In genomic region chr2:118740341-118740740, GRCm38 (mm10) we compare ENCODE assay signal across 44 mouse cellular contexts. TPM values are rescaled to one million over a fixed set of nuclear protein-coding genes. Genes with fewer than 3 reads are reported as not detected.
"Had no signal": no experiment of that assay in that cellular context is flagged by ENCODE, and none has a peak within 500 bp of the region (broad histone marks: within the 10 kb centered on the region; RNA-seq: fewer than 3 reads in every experiment).

No protein-coding gene starts in this region.

- H3K36me3 ChIP-seq: limb, embryonic 10.5 days; limb, embryonic 12.5 days; limb, embryonic 13.5 days; limb, embryonic 15.5 days; liver, embryonic 12.5 days; liver, embryonic 13.5 days; liver, embryonic 15.5 days; lung, embryonic 15.5 days; midbrain, embryonic 10.5 days; midbrain, embryonic 12.5 days; midbrain, embryonic 13.5 days; midbrain, embryonic 15.5 days had no signal

- H3K4me2 ChIP-seq: limb, embryonic 12.5 days; limb, embryonic 13.5 days; limb, embryonic 15.5 days; liver, embryonic 11.5 days; liver, embryonic 12.5 days; liver, embryonic 13.5 days; liver, embryonic 15.5 days; lung, embryonic 14.5 days; lung, embryonic 15.5 days; midbrain, embryonic 11.5 days; midbrain, embryonic 12.5 days; midbrain, embryonic 13.5 days; midbrain, embryonic 15.5 days had no signal

- DNase-seq: left cerebral cortex, postnatal 4 days; liver; liver, embryonic 13.5 days; liver, postnatal 0 days; lung, adult 18-20 months; lung, adult 2 months; lung, embryonic 14.5 days; lung, postnatal 10 days; lung, postnatal 14 days; lung, postnatal 36 days; lung, postnatal 4 days; midbrain, embryonic 14.5 days had no signal

- ATAC-seq: liver, embryonic 12.5 days; liver, postnatal 0 days; lung, postnatal 0 days; midbrain, embryonic 13.5 days; midbrain, embryonic 15.5 days; midbrain, embryonic 16.5 days had no signal

- H3K4me3 ChIP-seq: limb, embryonic 10.5 days; limb, embryonic 12.5 days; limb, embryonic 13.5 days; limb, embryonic 15.5 days; liver, embryonic 12.5 days; liver, embryonic 13.5 days; liver, embryonic 15.5 days; lung, embryonic 15.5 days; megakaryocyte, embryonic 14.5 days; midbrain, embryonic 10.5 days; midbrain, embryonic 12.5 days; midbrain, embryonic 13.5 days; midbrain, embryonic 15.5 days; myocyte had no signal

- H3K27ac ChIP-seq: limb, embryonic 10.5 days; limb, embryonic 12.5 days; limb, embryonic 13.5 days; limb, embryonic 15.5 days; liver, embryonic 12.5 days; liver, embryonic 13.5 days; liver, embryonic 14.5 days; liver, embryonic 15.5 days; lung, embryonic 15.5 days; macrophage; midbrain, embryonic 10.5 days; midbrain, embryonic 12.5 days; midbrain, embryonic 13.5 days; midbrain, embryonic 15.5 days had no signal

- H3K9ac ChIP-seq: limb, embryonic 12.5 days; limb, embryonic 13.5 days; limb, embryonic 15.5 days; liver, embryonic 12.5 days; liver, embryonic 13.5 days; liver, embryonic 14.5 days; liver, embryonic 15.5 days; liver, postnatal 0 days; lung, embryonic 14.5 days; lung, embryonic 15.5 days; midbrain, embryonic 12.5 days; midbrain, embryonic 13.5 days; midbrain, embryonic 15.5 days had no signal

- H3K27me3 ChIP-seq: megakaryocyte, embryonic 14.5 days had no signal

- H3K9me3 ChIP-seq: limb, embryonic 10.5 days; limb, embryonic 12.5 days; limb, embryonic 13.5 days; limb, embryonic 15.5 days; liver, embryonic 12.5 days; liver, embryonic 13.5 days; liver, embryonic 15.5 days; lung, embryonic 15.5 days; megakaryocyte, embryonic 14.5 days; midbrain, embryonic 10.5 days; midbrain, embryonic 12.5 days; midbrain, embryonic 13.5 days; midbrain, embryonic 15.5 days had no signal

RNA-seq across cellular contexts. Expression of gene Plcb2, which starts 12.1 kb away (rescaled TPM):
- polyA plus RNA-seq: myocyte had no signal

RNA-seq across cellular contexts. Expression of gene Phgr1, which starts 32.2 kb away (rescaled TPM):
- total RNA-seq: left cerebral cortex, postnatal 10 days; left cerebral cortex, postnatal 14 days; left cerebral cortex, postnatal 25 days; left cerebral cortex, postnatal 36 days; left cerebral cortex, postnatal 4 days; liver, adult 2 months; megakaryocyte progenitor cell, adult 5-6 weeks; megakaryocyte, adult 5-6 weeks; megakaryocyte-erythroid progenitor cell, adult 5-6 weeks; midbrain, postnatal 0 days; monocyte, adult 5-6 weeks had no signal
- polyA plus RNA-seq: limb, embryonic 10.5 days; limb, embryonic 11.5 days; limb, embryonic 12.5 days; limb, embryonic 13.5 days; limb, embryonic 14.5 days; liver, embryonic 11.5 days; liver, embryonic 12.5 days; liver, embryonic 13.5 days; liver, embryonic 14.5 days; liver, embryonic 15.5 days; liver, postnatal 0 days; lung, embryonic 14.5 days; lung, embryonic 15.5 days; macrophage; midbrain, embryonic 10.5 days; midbrain, embryonic 11.5 days; midbrain, embryonic 12.5 days; midbrain, embryonic 13.5 days; midbrain, embryonic 14.5 days; midbrain, embryonic 15.5 days; midbrain, embryonic 16.5 days; midbrain, postnatal 0 days; myocyte; neural tube, embryonic 11.5 days had no signal

RNA-seq across cellular contexts. Expression of gene Ankrd63, which starts 36.6 kb away (rescaled TPM):
- total RNA-seq: liver, adult 2 months; monocyte, adult 5-6 weeks had no signal
- polyA plus RNA-seq: limb, embryonic 10.5 days; limb, embryonic 11.5 days; limb, embryonic 12.5 days; liver, adult 2 months; liver, embryonic 11.5 days; liver, embryonic 13.5 days; lung, embryonic 14.5 days; macrophage; midbrain, embryonic 10.5 days; midbrain, embryonic 11.5 days; midbrain, embryonic 12.5 days; midbrain, embryonic 14.5 days; midbrain, embryonic 15.5 days; midbrain, embryonic 16.5 days; midbrain, postnatal 0 days; neural tube, embryonic 11.5 days had no signal
